Mouse (Mus musculus): ENCODE results near the gene Ccdc51. TPM values are rescaled to one million over a fixed set of nuclear protein-coding genes. Genes with fewer than 3 reads are reported as not detected.

Gene Ccdc51
- 13.5 and 14.7 TPM in 2 replicates for polyA plus RNA-seq (2014; fragmentation: Nextera tagmentation; extraction: Ambion mirVana)

GRCm38 (mm10) chr9:109082124-109082800 is at the start of gene Ccdc51, which contains the start of gene Tma7:
Gene Ccdc51 (plus strand): TSS chr9:109082493.
Gene Tma7 (minus strand): TSS chr9:109082587.
- Histone ChIP-seq H3K4me1 (ENCODE audit: control insufficient read depth, insufficient read depth, low read length) (peaks cover 10% of the 10 kb centered on the region), H3K9ac (ENCODE audit: low read depth, low read length) (peak within 1 kb of the TSS; percentile 90), H3K4me2 (replicated peaks; ENCODE audit: low read depth, low read length) (peak within 1 kb of the TSS; percentile 75), H3K4me3 (ENCODE audit: low read length) (peak within 1 kb of the TSS; percentile 79), H3K9me3 (ENCODE audit: control insufficient read depth, low read length) (no peaks in the 10 kb centered on the region), H3K27me3 (ENCODE audit: control insufficient read depth, insufficient read depth, low read length) (no peaks in the 10 kb centered on the region), H3K36me3 (ENCODE audit: control insufficient read depth, insufficient read depth, low read length) (peaks cover 21% of the 10 kb centered on the region), H3K27ac (ENCODE audit: low read depth, low read length) (peak within 1 kb of the TSS; percentile 73)
- ATAC-seq (ENCODE audit: low FRiP score, low TSS enrichment): peak; percentile 97
- under 1% methylated on average over 37 of the region's 37 CpGs for WGBS

- Histone ChIP-seq H3K4me1 (ENCODE audit: control insufficient read depth, insufficient read depth, low read length) (peaks cover 18% of the 10 kb centered on the region; the same call in 1 of the 2 replicates), H3K36me3 (ENCODE audit: control insufficient read depth, insufficient read depth, low read length) (no peaks in the 10 kb centered on the region), H3K4me2 (replicated peaks; ENCODE audit: low read depth, low read length) (peak within 1 kb of the TSS; percentile 81), H3K9me3 (ENCODE audit: control insufficient read depth, low read length) (no peaks in the 10 kb centered on the region), H3K27ac (ENCODE audit: low read depth, low read length) (peak within 1 kb of the TSS; percentile 48; the same call in 1 of the 2 replicates), H3K9ac (ENCODE audit: low read depth, low read length) (peak within 1 kb of the TSS; percentile 60), H3K4me3 (ENCODE audit: low read length) (peak within 1 kb of the TSS; percentile 50), H3K27me3 (ENCODE audit: control insufficient read depth, insufficient read depth, low read length) (no peaks in the 10 kb centered on the region)
- peak; percentile 86 for ATAC-seq (ENCODE audit: low FRiP score, low TSS enrichment)
- WGBS: under 1% methylated on average over 38 of the region's 40 CpGs
These were observed 44.0 kb upstream of the Ccdc51 start, which contains the start of gene Shisa5 for GRCm38 (mm10) chr9:109038086-109038895. Gene Shisa5 (plus strand): TSS chr9:109038565.

GRCm38 (mm10) chr9:109038901-109039364 is 43.4 kb upstream of the Ccdc51 start:
- H3K9ac ChIP-seq (ENCODE audit: low read depth, low read length): peak overlapping the region; percentile 60
- H3K9me3 ChIP-seq (ENCODE audit: control insufficient read depth, low read length): no peaks in the 10 kb centered on the region
- peak overlapping the region; percentile 48; the same call in 1 of the 2 replicates for H3K27ac ChIP-seq (ENCODE audit: low read depth, low read length)
- H3K27me3 ChIP-seq (ENCODE audit: control insufficient read depth, insufficient read depth, low read length): no peaks in the 10 kb centered on the region
- no peaks in the 10 kb centered on the region for H3K36me3 ChIP-seq (ENCODE audit: control insufficient read depth, insufficient read depth, low read length)
- peak overlapping the region; percentile 50 for H3K4me3 ChIP-seq (ENCODE audit: low read length)
- ATAC-seq (ENCODE audit: low FRiP score, low TSS enrichment): peak; percentile 45
- 19% methylated on average over 8 of the region's 8 CpGs for WGBS
- peak overlapping the region; percentile 81 for H3K4me2 ChIP-seq (replicated peaks; ENCODE audit: low read depth, low read length)
- H3K4me1 ChIP-seq (ENCODE audit: control insufficient read depth, insufficient read depth, low read length): peaks cover 18% of the 10 kb centered on the region; the same call in 1 of the 2 replicates

- Histone ChIP-seq H3K36me3 (ENCODE audit: control insufficient read depth, insufficient read depth, low read length) (no peaks in the 10 kb centered on the region), H3K27me3 (ENCODE audit: control insufficient read depth, insufficient read depth, low read length) (no peaks in the 10 kb centered on the region), H3K4me3 (ENCODE audit: low read length) (no peak overlapping the region; the same call in 1 of the 2 replicates), H3K4me1 (ENCODE audit: control insufficient read depth, insufficient read depth, low read length) (peaks cover 18% of the 10 kb centered on the region; the same call in 1 of the 2 replicates), H3K4me2 (replicated peaks; ENCODE audit: low read depth, low read length) (peak overlapping the region; percentile 81), H3K9ac (ENCODE audit: low read depth, low read length) (no peak overlapping the region), H3K9me3 (ENCODE audit: control insufficient read depth, low read length) (no peaks in the 10 kb centered on the region), H3K27ac (ENCODE audit: low read depth, low read length) (no peak overlapping the region)
- 74% methylated on average over 4 of the region's 4 CpGs for WGBS
- ATAC-seq (ENCODE audit: low FRiP score, low TSS enrichment): no peak
These were observed 42.6 kb upstream of the Ccdc51 start for GRCm38 (mm10) chr9:109039681-109040080.

- 0 out of 2 replicates have a peak overlapping the region, but pooled peaks have one; percentile 81 for H3K4me2 ChIP-seq (replicated peaks; ENCODE audit: low read depth, low read length)
- H3K9ac ChIP-seq (ENCODE audit: low read depth, low read length): no peak overlapping the region
- no peak overlapping the region for H3K4me3 ChIP-seq (ENCODE audit: low read length)
- H3K27me3 ChIP-seq (ENCODE audit: control insufficient read depth, insufficient read depth, low read length): no peaks in the 10 kb centered on the region
- no peak overlapping the region for H3K27ac ChIP-seq (ENCODE audit: low read depth, low read length)
- no peak for ATAC-seq (ENCODE audit: low FRiP score, low TSS enrichment)
- no peaks in the 10 kb centered on the region for H3K9me3 ChIP-seq (ENCODE audit: control insufficient read depth, low read length)
- 86% methylated on average over 8 of the region's 8 CpGs for WGBS
- H3K4me1 ChIP-seq (ENCODE audit: control insufficient read depth, insufficient read depth, low read length): peaks cover 18% of the 10 kb centered on the region; the same call in 1 of the 2 replicates
- H3K36me3 ChIP-seq (ENCODE audit: control insufficient read depth, insufficient read depth, low read length): no peaks in the 10 kb centered on the region
These were observed 42.1 kb upstream of the Ccdc51 start for GRCm38 (mm10) chr9:109040216-109040615.

GRCm38 (mm10) chr9:109040906-109041305 is 41.4 kb upstream of the Ccdc51 start:
- H3K27ac ChIP-seq (ENCODE audit: low read depth, low read length): no peak overlapping the region
- WGBS: 61% methylated on average over 6 of the region's 6 CpGs
- no peak; the same call in 1 of the 2 replicates for ATAC-seq (ENCODE audit: low FRiP score, low TSS enrichment)
- H3K27me3 ChIP-seq (ENCODE audit: control insufficient read depth, insufficient read depth, low read length): no peaks in the 10 kb centered on the region
- no peaks in the 10 kb centered on the region for H3K36me3 ChIP-seq (ENCODE audit: control insufficient read depth, insufficient read depth, low read length)
- H3K4me2 ChIP-seq (replicated peaks; ENCODE audit: low read depth, low read length): no peak overlapping the region
- H3K9me3 ChIP-seq (ENCODE audit: control insufficient read depth, low read length): no peaks in the 10 kb centered on the region
- H3K4me1 ChIP-seq (ENCODE audit: control insufficient read depth, insufficient read depth, low read length): peaks cover 18% of the 10 kb centered on the region; the same call in 1 of the 2 replicates
- no peak overlapping the region for H3K9ac ChIP-seq (ENCODE audit: low read depth, low read length)
- no peak overlapping the region for H3K4me3 ChIP-seq (ENCODE audit: low read length)

GRCm38 (mm10) chr9:109041351-109041750 is 40.9 kb upstream of the Ccdc51 start:
- Histone ChIP-seq H3K9me3 (ENCODE audit: control insufficient read depth, low read length) (no peaks in the 10 kb centered on the region), H3K36me3 (ENCODE audit: control insufficient read depth, insufficient read depth, low read length) (no peaks in the 10 kb centered on the region), H3K4me2 (replicated peaks; ENCODE audit: low read depth, low read length) (no peak overlapping the region), H3K27me3 (ENCODE audit: control insufficient read depth, insufficient read depth, low read length) (no peaks in the 10 kb centered on the region), H3K4me3 (ENCODE audit: low read length) (no peak overlapping the region), H3K27ac (ENCODE audit: low read depth, low read length) (no peak overlapping the region), H3K4me1 (ENCODE audit: control insufficient read depth, insufficient read depth, low read length) (peaks cover 18% of the 10 kb centered on the region; the same call in 1 of the 2 replicates), H3K9ac (ENCODE audit: low read depth, low read length) (no peak overlapping the region)
- no peak for ATAC-seq (ENCODE audit: low FRiP score, low TSS enrichment)
- WGBS: 86% methylated on average over 7 of the region's 7 CpGs

- H3K4me3 ChIP-seq (ENCODE audit: low read length): no peak overlapping the region
- 41% methylated on average over 5 of the region's 5 CpGs for WGBS
- H3K9me3 ChIP-seq (ENCODE audit: control insufficient read depth, low read length): no peaks in the 10 kb centered on the region
- no peak overlapping the region for H3K9ac ChIP-seq (ENCODE audit: low read depth, low read length)
- no peak for ATAC-seq (ENCODE audit: low FRiP score, low TSS enrichment)
- H3K36me3 ChIP-seq (ENCODE audit: control insufficient read depth, insufficient read depth, low read length): peaks cover 7% of the 10 kb centered on the region; the same call in 1 of the 2 replicates
- no peaks in the 10 kb centered on the region for H3K27me3 ChIP-seq (ENCODE audit: control insufficient read depth, insufficient read depth, low read length)
- H3K27ac ChIP-seq (ENCODE audit: low read depth, low read length): no peak overlapping the region
- H3K4me2 ChIP-seq (replicated peaks; ENCODE audit: low read depth, low read length): no peak overlapping the region
- no peaks in the 10 kb centered on the region for H3K4me1 ChIP-seq (ENCODE audit: control insufficient read depth, insufficient read depth, low read length)
These were observed 36.0 kb upstream of the Ccdc51 start for GRCm38 (mm10) chr9:109046306-109046705.
